Mouse (Mus musculus) stomach, postnatal 0 days (tissue): ENCODE results near the gene Ssh3. TPM values are rescaled to one million over a fixed set of nuclear protein-coding genes. Genes with fewer than 3 reads are reported as not detected.

Source experiments
- ATAC-seq: fragments of 200-750 bp; cut with Nextera tagmentation; 2 replicates; pipeline ENCODE4 v1.8.0; 2017; ENCODE audit not compliant: low FRiP score, low TSS enrichment
- DNase-seq: peaks from one replicate; pipeline ENCODE4 v3.0.0-alpha.2; 2016; ENCODE audit warnings: low spot score
- H3K27ac ChIP-seq: fragments of 300-500 bp; sonication (generic); replicated peaks from 2 replicates; pipeline ENCODE4 v1.5.1; 2014; ENCODE audit warnings: mild to moderate bottlenecking, control low read depth
- H3K27me3 ChIP-seq: fragments of 300-500 bp; sonication (generic); 2 replicates; pipeline ENCODE4 v1.6.1; 2014; ENCODE audit warnings: low read length; ENCODE audit not compliant: control insufficient read depth, insufficient read depth
- H3K36me3 ChIP-seq: fragments of 300-500 bp; sonication (generic); 2 replicates; pipeline ENCODE4 v1.6.1; 2014; ENCODE audit warnings: low read length, mixed read lengths; ENCODE audit not compliant: control insufficient read depth, insufficient read depth
- H3K4me1 ChIP-seq: fragments of 300-500 bp; sonication (generic); replicated peaks from 2 replicates; pipeline ENCODE4 v1.6.1; 2014; ENCODE audit warnings: antibody characterized with exemption; ENCODE audit not compliant: control insufficient read depth, insufficient read depth
- H3K4me2 ChIP-seq: fragments of 300-500 bp; sonication (generic); replicated peaks from 2 replicates; pipeline ENCODE4 v1.6.1; 2014; ENCODE audit warnings: low read depth, mild to moderate bottlenecking, control low read depth, moderate library complexity
- H3K4me3 ChIP-seq: fragments of 300-500 bp; sonication (generic); 2 replicates; pipeline ENCODE4 v1.5.1; 2014; ENCODE audit warnings: low read depth, low read length, control low read depth
- H3K9ac ChIP-seq: fragments of 300-500 bp; sonication (generic); 2 replicates; pipeline ENCODE4 v1.6.1; 2014; ENCODE audit warnings: mild to moderate bottlenecking, low read length, control low read depth, mixed read lengths
- H3K9me3 ChIP-seq: fragments of 300-500 bp; sonication (generic); 2 replicates; pipeline ENCODE4 v1.6.1; 2016; ENCODE audit warnings: low read length; ENCODE audit not compliant: control insufficient read depth
- CTCF ChIP-seq: IDR thresholded peaks from 2 replicates; pipeline ENCODE4 v1.5.1; 2016; ENCODE audit warnings: antibody characterized with exemption, low read depth, mild to moderate bottlenecking, moderate library complexity
- EP300 ChIP-seq: optimal IDR thresholded peaks from 2 replicates; pipeline ENCODE3; 2016; ENCODE audit warnings: antibody characterized with exemption
- WGBS: fragments of 180-500 bp; shearing (Covaris S2); extraction: QIAGEN DNeasy Blood & Tissue Kit; methylation state at CpG from one replicate; pipeline ENCODE4 v1.1.7; 2014; 5-methylcytosine and 5-hydroxymethylcytosine counted together
- polyA plus RNA-seq: library from polyadenylated mRNA; unstranded; fragments of >200 nt; fragmentation: Nextera tagmentation; extraction: Ambion mirVana; gene quantifications from 2 replicates; pipeline ENCODE4 v1.2.1, GENCODE M21; 2015

The Ssh3 gene
- polyA plus RNA-seq, 1 experiment from 2014 or later: 36.9 TPM

GRCm38 (mm10) chr19:4247010-4247409 is 22.0 kb downstream of the Ssh3 start:
- Histone ChIP-seq H3K9me3 (no peaks in the 10 kb centered on the region), H3K27ac (no peak overlapping the region), H3K9ac (no peak overlapping the region), H3K36me3 (no peaks in the 10 kb centered on the region), H3K4me1 (no peaks in the 10 kb centered on the region), H3K4me3 (no peak overlapping the region), H3K4me2 (no peak overlapping the region), H3K27me3 (no peaks in the 10 kb centered on the region)
- no peak for DNase-seq
- TF ChIP-seq CTCF (peak; percentile 52), EP300 (no peak)
- WGBS: 49% methylated on average over 1 of the region's 1 CpGs
- no peak for ATAC-seq

GRCm38 (mm10) chr19:4244775-4245174 is 24.2 kb downstream of the Ssh3 start:
- H3K4me1 ChIP-seq: no peaks in the 10 kb centered on the region
- H3K9me3 ChIP-seq: no peaks in the 10 kb centered on the region
- no peak overlapping the region for H3K9ac ChIP-seq
- WGBS: 73% methylated on average over 6 of the region's 6 CpGs
- no peak overlapping the region for H3K4me3 ChIP-seq
- no peak overlapping the region for H3K27ac ChIP-seq
- ATAC-seq (peak; percentile 88), DNase-seq (no peak)
- no peak overlapping the region for H3K4me2 ChIP-seq
- H3K27me3 ChIP-seq: no peaks in the 10 kb centered on the region
- TF ChIP-seq EP300 (no peak), CTCF (no peak)
- H3K36me3 ChIP-seq: no peaks in the 10 kb centered on the region

GRCm38 (mm10) chr19:4242416-4242815 is 26.6 kb downstream of the Ssh3 start:
- Histone ChIP-seq H3K9ac (no peak overlapping the region), H3K36me3 (no peaks in the 10 kb centered on the region), H3K27ac (no peak overlapping the region), H3K4me2 (no peak overlapping the region), H3K4me1 (no peaks in the 10 kb centered on the region), H3K27me3 (no peaks in the 10 kb centered on the region), H3K9me3 (no peaks in the 10 kb centered on the region), H3K4me3 (no peak overlapping the region)
- DNase-seq (no peak), ATAC-seq (no peak)
- no peak for TF ChIP-seq EP300
- peak; percentile 40; the same call in 1 of the 2 replicates for TF ChIP-seq CTCF
- 57% methylated on average over 3 of the region's 3 CpGs for WGBS

GRCm38 (mm10) chr19:4240247-4240668 is 28.7 kb downstream of the Ssh3 start:
- Histone ChIP-seq H3K27ac (no peak overlapping the region), H3K27me3 (no peaks in the 10 kb centered on the region), H3K9ac (no peak overlapping the region), H3K9me3 (no peaks in the 10 kb centered on the region), H3K4me1 (no peaks in the 10 kb centered on the region), H3K36me3 (no peaks in the 10 kb centered on the region), H3K4me3 (no peak overlapping the region), H3K4me2 (no peak overlapping the region)
- DNase-seq (no peak), ATAC-seq (no peak)
- TF ChIP-seq CTCF (no peak), EP300 (no peak)
- WGBS: 50% methylated on average over 8 of the region's 8 CpGs

GRCm38 (mm10) chr19:4234548-4234947 is 34.4 kb downstream of the Ssh3 start:
- Histone ChIP-seq H3K4me3 (no peak overlapping the region), H3K4me1 (peaks cover 3% of the 10 kb centered on the region; the same call in 1 of the 2 replicates), H3K36me3 (no peaks in the 10 kb centered on the region), H3K27ac (no peak overlapping the region), H3K9ac (no peak overlapping the region), H3K27me3 (no peaks in the 10 kb centered on the region), H3K9me3 (no peaks in the 10 kb centered on the region), H3K4me2 (no peak overlapping the region)
- DNase-seq (no peak), ATAC-seq (no peak)
- no peak for TF ChIP-seq EP300
- TF ChIP-seq CTCF: no peak
- WGBS: 66% methylated on average over 4 of the region's 4 CpGs

GRCm38 (mm10) chr19:4232651-4233050 is 36.3 kb downstream of the Ssh3 start:
- Histone ChIP-seq H3K9me3 (no peaks in the 10 kb centered on the region), H3K27ac (peak overlapping the region; percentile 87), H3K4me1 (peaks cover 3% of the 10 kb centered on the region; the same call in 1 of the 2 replicates), H3K27me3 (no peaks in the 10 kb centered on the region), H3K4me3 (no peak overlapping the region), H3K9ac (peak overlapping the region; percentile 66; the same call in 1 of the 2 replicates), H3K36me3 (no peaks in the 10 kb centered on the region), H3K4me2 (peak overlapping the region; percentile 69)
- ATAC-seq (no peak), DNase-seq (no peak)
- 80% methylated on average over 7 of the region's 7 CpGs for WGBS
- TF ChIP-seq CTCF: no peak
